ENCODE assay signal across 27 mouse cellular contexts in genomic region chr1:160251388-160252007, GRCm38 (mm10). TPM values are rescaled to one million over a fixed set of nuclear protein-coding genes. Genes with fewer than 3 reads are reported as not detected.
A peak's percentile ranks its signal among the peaks of the same experiment; 100 is the strongest.
DNase-seq lines count a peak whose midpoint lies in the region; ATAC-seq lines count a peak whose summit lies in the region.
"Had no signal": no experiment of that assay in that cellular context is flagged by ENCODE, and none has a peak within 500 bp of the region (broad histone marks: within the 10 kb centered on the region; RNA-seq: fewer than 3 reads in every experiment).

No protein-coding gene starts in this region.

- no peaks in the 10 kb centered on the region for H3K27me3 ChIP-seq in embryonic facial prominence, embryonic 14.5 days (replicated peaks; ENCODE audit: control insufficient read depth, insufficient read depth, low read length)
- no peaks in the 10 kb centered on the region for H3K27me3 ChIP-seq in embryonic facial prominence, embryonic 10.5 days (replicated peaks; ENCODE audit: low read depth, poor library complexity, severe bottlenecking)
- H3K27me3 ChIP-seq in lung, embryonic 16.5 days (ENCODE audit: control insufficient read depth, insufficient read depth, low read depth, low read length): no peaks in the 10 kb centered on the region
- H3K27me3 ChIP-seq: forebrain, embryonic 12.5 days; heart, embryonic 13.5 days; hindbrain, embryonic 12.5 days; liver, embryonic 12.5 days; midbrain, embryonic 12.5 days; neural tube, embryonic 13.5 days had no signal

- no peak overlapping the region for H3K4me3 ChIP-seq in embryonic facial prominence, embryonic 14.5 days (ENCODE audit: low read depth, low read length)
- no peak overlapping the region for H3K4me3 ChIP-seq in embryonic facial prominence, embryonic 10.5 days
- no peak overlapping the region for H3K4me3 ChIP-seq in lung, embryonic 16.5 days (ENCODE audit: low read length)
- H3K4me3 ChIP-seq: forebrain, embryonic 12.5 days; heart, embryonic 13.5 days; hindbrain, embryonic 12.5 days; liver, embryonic 12.5 days; midbrain, embryonic 12.5 days; neural tube, embryonic 13.5 days had no signal

- DNase-seq in embryonic facial prominence, embryonic 14.5 days (ENCODE audit: low spot score): peak; percentile 37
- DNase-seq in embryonic facial prominence, embryonic 10.5 days (ENCODE audit: low spot score): no peak
- no peak for DNase-seq in lung, postnatal 4 days
- no peak for DNase-seq in ovary, postnatal 10 days (ENCODE audit: low spot score)
- no peak for DNase-seq in ovary, adult 18-20 months (ENCODE audit: low spot score)
- DNase-seq: adrenal gland, postnatal 10 days; cerebellum, postnatal 14 days; embryo, embryonic 11 days; kidney, adult 2 months; kidney, postnatal 10 days; left cerebral cortex, postnatal 4 days; lung, embryonic 14.5 days; right cerebral cortex, postnatal 25 days; thymus, postnatal 25 days had no signal

- WGBS in embryonic facial prominence, embryonic 14.5 days: 47% methylated on average over 5 of the region's 5 CpGs
- WGBS in embryonic facial prominence, embryonic 10.5 days: 75% methylated on average over 5 of the region's 5 CpGs
- 50% methylated on average over 5 of the region's 5 CpGs for WGBS in lung, embryonic 16.5 days

- H3K4me2 ChIP-seq in embryonic facial prominence, embryonic 14.5 days (ENCODE audit: low read depth, low read length): no peak overlapping the region
- H3K4me2 ChIP-seq in lung, embryonic 16.5 days (ENCODE audit: low read depth, low read length): no peak overlapping the region
- H3K4me2 ChIP-seq: forebrain, embryonic 12.5 days; heart, embryonic 13.5 days; hindbrain, embryonic 12.5 days; liver, embryonic 12.5 days; lung, embryonic 14.5 days; midbrain, embryonic 12.5 days; neural tube, embryonic 13.5 days had no signal

- no peak overlapping the region for H3K9ac ChIP-seq in embryonic facial prominence, embryonic 14.5 days (ENCODE audit: low read depth, low read length)
- H3K9ac ChIP-seq in lung, embryonic 16.5 days (ENCODE audit: low read length): peak overlapping the region; percentile 15; the same call in 1 of the 2 replicates
- H3K9ac ChIP-seq: forebrain, embryonic 12.5 days; heart, embryonic 13.5 days; hindbrain, embryonic 12.5 days; liver, embryonic 12.5 days; lung, embryonic 14.5 days; midbrain, embryonic 12.5 days; neural tube, embryonic 13.5 days had no signal

- no peaks in the 10 kb centered on the region for H3K36me3 ChIP-seq in embryonic facial prominence, embryonic 14.5 days (ENCODE audit: control insufficient read depth, insufficient read depth, low read length)
- no peaks in the 10 kb centered on the region for H3K36me3 ChIP-seq in embryonic facial prominence, embryonic 10.5 days (replicated peaks)
- H3K36me3 ChIP-seq in lung, embryonic 16.5 days (ENCODE audit: control insufficient read depth, insufficient read depth, low read length): no peaks in the 10 kb centered on the region
- H3K36me3 ChIP-seq: forebrain, embryonic 12.5 days; hindbrain, embryonic 12.5 days; midbrain, embryonic 12.5 days had no signal

- ATAC-seq in embryonic facial prominence, embryonic 14.5 days (ENCODE audit: low read depth): no peak
- ATAC-seq in lung, embryonic 16.5 days (ENCODE audit: low read depth): peak; percentile 36; the same call in 1 of the 2 replicates
- peak; percentile 87 for ATAC-seq in granulocyte monocyte progenitor cell, adult 5-6 weeks (replicated peaks; ENCODE audit: poor library complexity, severe bottlenecking)
- peak; percentile 55 for ATAC-seq in monocyte, adult 5-6 weeks (replicated peaks; ENCODE audit: insufficient number of reproducible peaks, low FRiP score, low TSS enrichment, poor library complexity, severe bottlenecking)
- ATAC-seq: activated CD4-positive, CD25-positive, alpha-beta regulatory T cell, adult 4 months; CD4-positive, CD25-positive, alpha-beta regulatory T cell, adult 4 months; inflammation-experienced regulatory T-cells, adult 6 months; liver, embryonic 12.5 days had no signal

- no peaks in the 10 kb centered on the region; the same call in 1 of the 2 replicates for H3K4me1 ChIP-seq in embryonic facial prominence, embryonic 14.5 days (ENCODE audit: control insufficient read depth, insufficient read depth, low read length)
- peaks cover 16% of the 10 kb centered on the region for H3K4me1 ChIP-seq in embryonic facial prominence, embryonic 10.5 days
- H3K4me1 ChIP-seq in lung, embryonic 16.5 days (replicated peaks; ENCODE audit: control insufficient read depth, insufficient read depth, low read length): peaks cover 4% of the 10 kb centered on the region; the same call in 1 of the 2 replicates
- H3K4me1 ChIP-seq: forebrain, embryonic 12.5 days; hindbrain, embryonic 12.5 days; midbrain, embryonic 12.5 days; neural tube, embryonic 13.5 days had no signal

- no peak overlapping the region for H3K27ac ChIP-seq in embryonic facial prominence, embryonic 14.5 days (replicated peaks; ENCODE audit: low read depth, low read length)
- H3K27ac ChIP-seq in embryonic facial prominence, embryonic 10.5 days (replicated peaks): no peak overlapping the region
- H3K27ac ChIP-seq in lung, embryonic 16.5 days (ENCODE audit: low read length): peak overlapping the region; percentile 66
- H3K27ac ChIP-seq: forebrain, embryonic 12.5 days; hindbrain, embryonic 12.5 days; liver, embryonic 12.5 days; midbrain, embryonic 12.5 days; neural tube, embryonic 13.5 days had no signal

- H3K9me3 ChIP-seq in embryonic facial prominence, embryonic 14.5 days (ENCODE audit: control insufficient read depth, low read length): no peaks in the 10 kb centered on the region
- H3K9me3 ChIP-seq in embryonic facial prominence, embryonic 10.5 days: no peaks in the 10 kb centered on the region
- no peaks in the 10 kb centered on the region for H3K9me3 ChIP-seq in lung, embryonic 16.5 days (ENCODE audit: control insufficient read depth, low read length)
- H3K9me3 ChIP-seq: forebrain, embryonic 12.5 days; G1E; hindbrain, embryonic 12.5 days; liver, embryonic 12.5 days; midbrain, embryonic 12.5 days; neural tube, embryonic 13.5 days had no signal

RNA-seq across cellular contexts. Expression of gene Cacybp, which starts 38.8 kb away (rescaled TPM):
- polyA plus RNA-seq in embryonic facial prominence, embryonic 14.5 days (2014; fragmentation: Nextera tagmentation; extraction: Ambion mirVana): 212 and 215 TPM in 2 replicates
- polyA plus RNA-seq in embryonic facial prominence, embryonic 10.5 days (2016; fragmentation: Nextera tagmentation; extraction: Ambion mirVana): 354 and 357 TPM in 2 replicates
- polyA plus RNA-seq in lung, embryonic 16.5 days (2015; fragmentation: Nextera tagmentation; extraction: Ambion mirVana): 171 and 193 TPM in 2 replicates
- 161 and 188 TPM in 2 replicates for total RNA-seq in granulocyte monocyte progenitor cell, adult 5-6 weeks (2014; fragmentation: Nextera tagmentation)
- total RNA-seq in granulocyte monocyte progenitor cell, adult 5-6 weeks (2017): 288 and 319 TPM in 2 replicates
- total RNA-seq in monocyte, adult 5-6 weeks (2017): 79.7 to 95.6 TPM (median 94.3 TPM) in 3 replicates

RNA-seq across cellular contexts. Expression of gene Mrps14, which starts 56.5 kb away (rescaled TPM):
- polyA plus RNA-seq in embryonic facial prominence, embryonic 14.5 days (2014; fragmentation: Nextera tagmentation; extraction: Ambion mirVana): 238 and 243 TPM in 2 replicates
- polyA plus RNA-seq in embryonic facial prominence, embryonic 10.5 days (2016; fragmentation: Nextera tagmentation; extraction: Ambion mirVana): 231 and 235 TPM in 2 replicates
- 261 and 272 TPM in 2 replicates for polyA plus RNA-seq in lung, embryonic 16.5 days (2015; fragmentation: Nextera tagmentation; extraction: Ambion mirVana)
- total RNA-seq in granulocyte monocyte progenitor cell, adult 5-6 weeks (2014; fragmentation: Nextera tagmentation): 119 and 171 TPM in 2 replicates
- total RNA-seq in granulocyte monocyte progenitor cell, adult 5-6 weeks (2017): 157 and 194 TPM in 2 replicates
- total RNA-seq in monocyte, adult 5-6 weeks (2017): 38.5 to 89.8 TPM (median 78.3 TPM) in 3 replicates
